Mouse (Mus musculus): ENCODE results near the gene Gar1. TPM values are rescaled to one million over a fixed set of nuclear protein-coding genes. Genes with fewer than 3 reads are reported as not detected.

Gar1 gene
- polyA plus RNA-seq (2016; fragmentation: Nextera tagmentation; extraction: Ambion mirVana) = 110 and 118 TPM in 2 replicates

DNA sequence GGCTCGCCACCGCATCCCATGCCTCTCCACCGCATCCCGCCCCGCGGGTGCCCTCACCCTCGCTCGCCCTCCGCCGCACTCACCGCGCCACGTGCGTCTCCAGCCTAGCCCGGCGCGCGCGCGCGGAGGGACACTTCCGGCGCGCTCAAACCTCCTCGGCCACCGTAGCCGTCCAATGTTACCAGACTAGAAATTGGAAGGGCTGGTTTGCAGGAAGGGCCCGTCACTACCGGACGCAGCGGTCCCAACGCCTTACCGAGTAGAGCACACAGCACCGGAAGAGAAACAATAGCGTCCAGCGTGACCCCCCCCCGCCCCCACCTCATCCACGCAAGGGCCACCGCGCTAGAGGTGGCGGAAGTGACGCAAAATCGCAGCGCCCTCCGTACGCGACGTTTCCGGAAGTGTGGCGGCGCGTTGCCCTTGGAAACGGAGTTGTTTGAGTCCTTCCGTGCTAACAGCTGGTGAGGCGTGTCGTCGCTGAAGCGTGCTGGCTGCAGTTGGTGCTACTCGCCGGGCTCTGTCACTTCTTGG, at the start of gene Gar1:
Gar1 (minus strand) TSS at position 362 of the 534 bp plus-strand sequence.
- Histone ChIP-seq H3K27ac (peak within 1 kb of the TSS; percentile 90), H3K36me3 (peaks cover 20% of the 10 kb centered on the region), H3K9me3 (no peaks in the 10 kb centered on the region), H3K4me1 (replicated peaks) (peaks cover 12% of the 10 kb centered on the region), H3K27me3 (no peaks in the 10 kb centered on the region), H3K4me3 (replicated peaks) (peak within 1 kb of the TSS; percentile 84), H3K9ac (replicated peaks) (peak within 1 kb of the TSS; percentile 84), H3K4me2 (peak within 1 kb of the TSS; percentile 76)
- ATAC-seq (ENCODE audit: insufficient number of reproducible peaks, insufficient read depth, low FRiP score, low TSS enrichment, low read depth) = peak; percentile 90
- WGBS = under 1% methylated on average over 60 of the region's 60 CpGs

DNA sequence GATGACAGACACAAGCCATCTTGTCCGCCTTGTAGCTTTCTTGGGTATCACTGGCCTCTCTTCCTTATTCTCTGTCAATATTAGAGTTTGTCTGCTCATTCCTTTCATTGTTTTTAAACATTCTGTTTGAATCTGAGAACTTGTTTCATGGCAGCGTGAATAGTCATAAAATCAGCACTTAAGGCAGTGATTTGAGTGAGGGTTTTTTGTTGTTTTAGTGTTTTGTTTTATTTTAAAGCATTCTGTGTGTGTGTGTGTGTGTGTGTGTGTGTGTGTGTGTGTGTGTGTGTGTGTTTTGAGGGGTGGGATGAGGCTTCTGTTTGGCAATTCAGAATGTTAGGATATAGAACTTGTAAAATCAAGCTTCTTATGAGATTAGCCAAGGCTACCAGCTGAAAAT, 48.7 kb upstream of the Gar1 start:
- H3K9me3 ChIP-seq = no peaks in the 10 kb centered on the region
- no peak overlapping the region for H3K9ac ChIP-seq (replicated peaks)

DNA sequence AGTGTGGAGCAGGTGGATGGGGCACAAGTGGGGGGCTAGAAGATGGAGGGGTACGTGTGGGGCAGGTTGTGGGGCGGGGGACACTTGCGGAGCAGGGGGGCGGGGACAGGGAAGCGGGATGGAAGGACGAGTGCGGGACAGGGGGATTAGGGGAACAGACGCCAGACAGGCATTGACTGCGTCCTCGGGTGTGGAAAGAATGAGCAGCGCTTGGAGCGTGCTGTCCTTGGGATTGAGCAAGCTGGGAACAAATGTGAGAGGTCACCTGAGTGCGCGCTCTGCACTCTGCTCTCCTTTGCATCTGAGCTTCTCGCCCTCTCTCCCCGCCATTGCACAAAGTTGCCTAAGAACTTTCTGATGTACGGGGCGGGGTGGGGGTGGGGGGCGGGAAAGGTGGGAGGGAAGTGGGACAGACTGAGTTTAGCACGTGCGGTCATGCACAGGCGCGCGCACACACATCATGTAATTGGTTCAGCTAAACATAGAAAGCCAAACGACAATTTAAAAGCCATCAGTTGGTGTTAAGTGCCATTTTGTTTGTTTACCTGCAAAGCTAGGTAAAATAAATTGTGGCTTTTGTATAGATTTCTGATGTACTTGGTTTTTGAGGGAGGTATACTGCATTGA, 48.0 kb upstream of the Gar1 start:
- no peaks in the 10 kb centered on the region for H3K27me3 ChIP-seq
- H3K4me2 ChIP-seq = peak overlapping the region; percentile 92
- 0 out of 2 replicates have a peak, but pooled peaks cover 10% of the 10 kb centered on the region for H3K4me1 ChIP-seq (replicated peaks)
- peak; percentile 32; the same call in 1 of the 2 replicates for ATAC-seq (ENCODE audit: insufficient number of reproducible peaks, insufficient read depth, low FRiP score, low TSS enrichment, low read depth)
- WGBS = 1% methylated on average over 25 of the region's 25 CpGs
- no peaks in the 10 kb centered on the region for H3K36me3 ChIP-seq
- peak overlapping the region; percentile 72 for H3K9ac ChIP-seq (replicated peaks)
- H3K27ac ChIP-seq = peak overlapping the region; percentile 64; the same call in 1 of the 2 replicates
- H3K4me3 ChIP-seq (replicated peaks) = peak overlapping the region; percentile 75
- H3K9me3 ChIP-seq = no peaks in the 10 kb centered on the region

More for the DNA sequence above, 48.7 kb upstream of the Gar1 start:
- 74% methylated on average over 2 of the region's 2 CpGs for WGBS
- Histone ChIP-seq H3K27ac (no peak overlapping the region), H3K4me2 (peak overlapping the region; percentile 92; the same call in 1 of the 2 replicates), H3K4me1 (replicated peaks) (0 out of 2 replicates have a peak, but pooled peaks cover 10% of the 10 kb centered on the region), H3K4me3 (replicated peaks) (no peak overlapping the region), H3K36me3 (no peaks in the 10 kb centered on the region), H3K27me3 (no peaks in the 10 kb centered on the region)
- no peak for ATAC-seq (ENCODE audit: insufficient number of reproducible peaks, insufficient read depth, low FRiP score, low TSS enrichment, low read depth)

DNA sequence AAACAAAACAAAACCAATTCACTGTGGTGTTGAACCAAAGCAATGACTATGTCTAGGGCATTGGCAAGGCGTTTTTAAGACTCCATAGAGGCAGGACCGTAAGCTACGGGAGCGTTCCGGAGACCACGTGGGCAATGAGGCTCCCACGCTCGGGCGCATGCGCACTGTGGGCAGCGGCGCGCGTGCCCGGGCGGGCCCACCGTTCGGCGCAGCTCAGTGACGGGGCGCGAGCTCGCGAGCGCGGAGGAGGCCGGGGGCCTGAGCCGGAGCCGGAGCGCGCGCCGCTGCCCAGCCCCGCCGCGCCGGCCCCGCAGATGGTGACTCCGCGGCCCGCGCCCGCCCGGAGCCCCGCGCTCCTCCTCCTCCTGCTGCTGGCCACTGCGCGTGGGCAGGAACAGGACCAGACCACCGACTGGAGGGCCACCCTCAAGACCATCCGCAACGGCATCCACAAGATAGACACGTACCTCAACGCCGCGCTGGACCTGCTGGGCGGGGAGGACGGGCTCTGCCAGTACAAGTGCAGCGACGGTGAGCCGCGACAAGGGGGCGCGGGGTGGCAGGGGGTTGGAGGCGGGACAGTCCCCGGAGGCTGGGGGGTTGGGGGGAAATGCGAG, 47.3 kb upstream of the Gar1 start, which contains the start of gene Pla2g12a:
Pla2g12a (plus strand) TSS at position 202 of the 617 bp plus-strand sequence.
- under 1% methylated on average over 62 of the region's 66 CpGs for WGBS
- Histone ChIP-seq H3K4me2 (peak within 1 kb of the TSS; percentile 92), H3K9ac (replicated peaks) (peak within 1 kb of the TSS; percentile 72), H3K27ac (peak within 1 kb of the TSS; percentile 64), H3K4me1 (replicated peaks) (0 out of 2 replicates have a peak, but pooled peaks cover 10% of the 10 kb centered on the region), H3K4me3 (replicated peaks) (peak within 1 kb of the TSS; percentile 75), H3K36me3 (no peaks in the 10 kb centered on the region), H3K9me3 (no peaks in the 10 kb centered on the region), H3K27me3 (no peaks in the 10 kb centered on the region)
- peak; percentile 88 for ATAC-seq (ENCODE audit: insufficient number of reproducible peaks, insufficient read depth, low FRiP score, low TSS enrichment, low read depth)

DNA sequence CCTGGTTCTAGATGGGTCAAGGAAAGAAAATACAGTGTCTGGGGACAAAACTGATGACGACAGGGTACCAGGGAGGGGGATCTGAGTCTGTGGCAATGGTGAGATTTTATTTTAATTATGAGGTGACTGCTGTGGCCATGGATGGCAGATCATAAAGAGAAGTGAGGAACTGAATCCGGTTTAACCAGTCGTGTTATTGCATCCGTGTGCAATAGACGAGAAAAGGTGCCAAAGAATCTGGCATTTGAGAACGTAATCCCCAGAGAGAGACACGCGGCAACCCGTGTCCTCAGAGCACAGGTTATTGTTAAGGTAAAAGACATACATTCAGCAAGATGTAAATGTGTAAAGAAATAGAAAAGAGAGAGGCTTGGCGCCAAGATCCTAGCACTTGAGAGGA, 46.1 kb upstream of the Gar1 start:
- Histone ChIP-seq H3K9me3 (no peaks in the 10 kb centered on the region), H3K4me2 (no peak overlapping the region), H3K9ac (replicated peaks) (no peak overlapping the region), H3K27me3 (no peaks in the 10 kb centered on the region), H3K4me1 (replicated peaks) (0 out of 2 replicates have a peak, but pooled peaks cover 10% of the 10 kb centered on the region), H3K4me3 (replicated peaks) (no peak overlapping the region), H3K27ac (no peak overlapping the region), H3K36me3 (no peaks in the 10 kb centered on the region)
- no peak for ATAC-seq (ENCODE audit: insufficient number of reproducible peaks, insufficient read depth, low FRiP score, low TSS enrichment, low read depth)
- WGBS = 90% methylated on average over 10 of the region's 10 CpGs

DNA sequence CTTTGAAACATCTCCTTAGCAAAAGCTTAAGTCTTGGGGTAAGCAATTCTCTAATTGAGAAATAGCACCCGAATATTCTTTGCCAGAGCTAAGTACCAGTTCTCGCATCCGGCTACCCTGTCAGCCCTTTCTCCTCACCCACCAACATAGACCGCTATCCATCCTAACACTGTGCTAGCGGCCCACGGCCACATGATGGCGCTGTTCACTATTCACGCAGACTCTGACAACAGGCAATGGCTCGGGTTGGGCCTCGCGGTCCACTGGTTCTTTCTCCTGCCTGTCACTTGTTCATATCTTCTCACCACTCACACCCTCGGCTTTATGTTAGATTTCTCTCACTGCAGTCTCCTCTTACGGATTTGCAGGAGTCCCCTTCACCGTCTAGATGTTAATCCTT, 32.5 kb upstream of the Gar1 start:
- Histone ChIP-seq H3K9ac (replicated peaks) (no peak overlapping the region), H3K4me1 (replicated peaks) (no peaks in the 10 kb centered on the region), H3K36me3 (no peaks in the 10 kb centered on the region), H3K9me3 (peaks cover 6% of the 10 kb centered on the region; the same call in 1 of the 2 replicates), H3K27ac (no peak overlapping the region), H3K4me3 (replicated peaks) (no peak overlapping the region), H3K27me3 (no peaks in the 10 kb centered on the region), H3K4me2 (no peak overlapping the region)
- WGBS = 52% methylated on average over 14 of the region's 14 CpGs
- ATAC-seq (ENCODE audit: insufficient number of reproducible peaks, insufficient read depth, low FRiP score, low TSS enrichment, low read depth) = no peak

DNA sequence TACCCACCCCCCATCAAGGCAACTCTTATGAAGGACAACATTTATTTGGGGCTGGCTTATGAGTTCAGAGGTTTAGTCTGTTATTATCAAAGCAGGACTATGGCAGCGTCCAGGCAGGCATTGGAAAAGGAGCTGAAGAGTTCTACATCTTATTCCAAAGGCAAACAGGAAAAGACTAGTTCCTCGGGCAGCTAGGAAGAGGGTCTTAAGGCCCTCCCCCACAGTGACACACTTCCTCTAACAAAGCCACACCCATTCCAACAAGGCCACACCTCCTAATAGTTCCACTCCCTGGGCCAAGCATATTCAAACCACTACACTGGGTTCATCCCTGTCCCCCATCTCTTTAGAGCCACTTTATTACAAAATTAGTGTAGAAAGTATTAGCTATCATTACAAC, 31.4 kb upstream of the Gar1 start:
- Histone ChIP-seq H3K27ac (no peak overlapping the region), H3K9me3 (peaks cover 10% of the 10 kb centered on the region), H3K36me3 (no peaks in the 10 kb centered on the region), H3K4me2 (no peak overlapping the region), H3K27me3 (no peaks in the 10 kb centered on the region), H3K4me3 (replicated peaks) (no peak overlapping the region), H3K9ac (replicated peaks) (no peak overlapping the region), H3K4me1 (replicated peaks) (no peaks in the 10 kb centered on the region)
- ATAC-seq (ENCODE audit: insufficient number of reproducible peaks, insufficient read depth, low FRiP score, low TSS enrichment, low read depth) = no peak
- 71% methylated on average over 2 of the region's 2 CpGs for WGBS

DNA sequence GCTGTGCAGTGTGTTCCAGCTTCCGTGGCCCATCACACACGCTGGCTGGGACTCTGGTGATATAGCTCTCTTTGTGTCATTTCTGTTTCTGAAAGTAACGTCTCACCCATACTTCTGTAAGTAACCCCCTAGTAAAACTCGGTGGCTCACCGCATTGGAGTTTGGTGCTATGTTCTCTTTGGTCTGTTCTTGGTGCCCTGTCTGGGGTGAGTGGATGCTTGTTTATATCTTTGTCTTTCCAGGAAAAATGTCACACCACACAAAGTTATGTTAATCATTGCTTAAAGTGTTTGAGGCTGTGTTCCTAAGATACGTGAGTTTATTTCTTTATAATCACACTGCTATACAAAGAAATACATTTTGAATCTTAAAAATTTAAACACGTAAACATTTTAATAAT, 15.7 kb upstream of the Gar1 start:
- ATAC-seq (ENCODE audit: insufficient number of reproducible peaks, insufficient read depth, low FRiP score, low TSS enrichment, low read depth) = no peak
- Histone ChIP-seq H3K9ac (replicated peaks) (no peak overlapping the region), H3K36me3 (no peaks in the 10 kb centered on the region), H3K27me3 (no peaks in the 10 kb centered on the region), H3K27ac (no peak overlapping the region), H3K4me1 (replicated peaks) (no peaks in the 10 kb centered on the region), H3K4me2 (no peak overlapping the region), H3K9me3 (no peaks in the 10 kb centered on the region), H3K4me3 (replicated peaks) (no peak overlapping the region)
- WGBS = 84% methylated on average over 7 of the region's 7 CpGs

DNA sequence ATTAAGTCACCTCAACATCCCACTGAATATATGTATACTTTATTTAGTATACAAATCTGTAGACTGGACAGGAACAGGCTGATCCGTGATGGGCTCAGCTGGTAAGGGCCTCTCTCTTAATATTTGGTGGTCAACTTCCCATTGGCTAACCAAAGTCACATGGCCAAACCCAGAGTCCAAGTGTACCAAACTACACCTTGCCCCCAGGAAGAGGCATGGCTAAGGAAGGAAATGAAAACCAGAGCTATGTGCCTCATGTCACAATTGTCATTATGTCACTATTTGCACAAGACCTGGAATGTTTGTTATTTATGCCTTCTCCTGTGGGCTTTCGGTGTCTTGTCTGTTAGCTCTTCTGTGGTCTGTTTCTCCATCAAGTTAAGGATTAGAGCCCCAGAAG, 14.7 kb upstream of the Gar1 start:
- H3K9ac ChIP-seq (replicated peaks) = no peak overlapping the region
- no peaks in the 10 kb centered on the region for H3K9me3 ChIP-seq
- H3K27ac ChIP-seq = no peak overlapping the region
- no peak for ATAC-seq (ENCODE audit: insufficient number of reproducible peaks, insufficient read depth, low FRiP score, low TSS enrichment, low read depth)
- 77% methylated on average over 2 of the region's 2 CpGs for WGBS
- no peaks in the 10 kb centered on the region for H3K27me3 ChIP-seq
- no peak overlapping the region for H3K4me3 ChIP-seq (replicated peaks)
- H3K4me1 ChIP-seq (replicated peaks) = no peaks in the 10 kb centered on the region
- no peaks in the 10 kb centered on the region for H3K36me3 ChIP-seq
- H3K4me2 ChIP-seq = no peak overlapping the region

DNA sequence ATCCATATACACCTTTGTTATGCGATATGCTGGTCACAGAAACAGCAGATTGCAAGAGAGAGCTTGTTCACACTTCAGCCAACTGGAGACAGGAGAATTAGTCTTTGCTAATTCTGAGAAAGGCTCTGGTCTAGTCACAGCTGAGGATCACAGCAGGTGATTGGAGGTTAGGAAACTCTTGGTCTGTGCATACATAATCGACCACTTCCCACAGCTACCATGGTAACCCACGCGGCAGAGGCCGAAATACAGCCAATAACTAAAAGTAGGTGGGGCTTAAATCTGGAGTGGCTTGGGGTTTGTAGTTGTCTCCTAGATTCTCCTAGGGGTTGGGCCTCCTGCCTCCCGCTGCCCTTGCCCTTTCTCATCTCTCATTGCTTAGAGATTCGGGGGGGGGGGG, 6.8 kb upstream of the Gar1 start:
- H3K27ac ChIP-seq = no peak overlapping the region
- no peak overlapping the region for H3K9ac ChIP-seq (replicated peaks)
- no peak overlapping the region for H3K4me2 ChIP-seq
- no peak overlapping the region for H3K4me3 ChIP-seq (replicated peaks)
- no peak for ATAC-seq (ENCODE audit: insufficient number of reproducible peaks, insufficient read depth, low FRiP score, low TSS enrichment, low read depth)
- no peaks in the 10 kb centered on the region for H3K4me1 ChIP-seq (replicated peaks)
- H3K9me3 ChIP-seq = no peaks in the 10 kb centered on the region
- 41% methylated on average over 7 of the region's 7 CpGs for WGBS
- no peaks in the 10 kb centered on the region for H3K27me3 ChIP-seq
- H3K36me3 ChIP-seq = no peaks in the 10 kb centered on the region

DNA sequence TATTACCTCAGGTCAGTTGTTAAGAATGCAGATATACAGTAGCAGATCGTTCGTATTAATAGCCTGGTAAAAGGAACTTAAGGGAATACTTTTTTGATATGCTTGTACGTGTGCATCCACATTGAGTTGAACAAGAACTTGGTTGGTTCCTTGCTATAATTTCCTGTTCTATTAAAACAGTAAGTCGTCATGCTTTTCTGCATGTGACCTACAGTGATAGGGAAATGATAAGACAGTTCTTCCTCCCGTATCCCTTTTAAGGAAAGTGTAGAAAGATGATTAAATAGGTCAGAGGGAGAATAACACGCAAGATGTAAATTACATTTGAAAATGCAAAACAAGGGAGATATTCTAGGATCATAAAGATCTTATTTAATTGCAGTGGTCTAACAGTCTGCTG, 5.8 kb upstream of the Gar1 start:
- WGBS = 91% methylated on average over 6 of the region's 6 CpGs
- Histone ChIP-seq H3K4me3 (replicated peaks) (no peak overlapping the region), H3K4me2 (no peak overlapping the region), H3K9me3 (no peaks in the 10 kb centered on the region), H3K9ac (replicated peaks) (no peak overlapping the region), H3K27me3 (no peaks in the 10 kb centered on the region), H3K27ac (no peak overlapping the region), H3K4me1 (replicated peaks) (no peaks in the 10 kb centered on the region), H3K36me3 (no peaks in the 10 kb centered on the region)
- ATAC-seq (ENCODE audit: insufficient number of reproducible peaks, insufficient read depth, low FRiP score, low TSS enrichment, low read depth) = no peak

Data from limb, embryonic 12.5 days (tissue).